Mouse (Mus musculus) hindbrain, embryonic 14.5 days (tissue): ENCODE data around the gene Tspyl4. TPM values are rescaled to one million over a fixed set of nuclear protein-coding genes. Genes with fewer than 3 reads are reported as not detected.
A peak's percentile ranks its signal among the peaks of the same experiment; 100 is the strongest.

ENCODE experiments used
- ATAC-seq: fragments of 200-750 bp; cut with Nextera tagmentation; 2 replicates; pipeline ENCODE4 v1.8.0; 2017; ENCODE audit warnings: moderate number of reproducible peaks, mild to moderate bottlenecking, moderate TSS enrichment, moderate library complexity; ENCODE audit not compliant: low FRiP score
- DNase-seq: peaks from one replicate; pipeline ENCODE4 v3.0.0-alpha.2; 2015; ENCODE audit warnings: low spot score
- H3K27ac ChIP-seq: fragments of 300-500 bp; sonication (generic); 2 replicates; pipeline ENCODE4 v1.5.1; 2014; ENCODE audit warnings: mild to moderate bottlenecking, moderate library complexity
- H3K27me3 ChIP-seq: fragments of 300-500 bp; sonication (generic); 2 replicates; pipeline ENCODE4 v1.6.1; 2014; ENCODE audit warnings: mild to moderate bottlenecking, low read length, mixed read lengths; ENCODE audit not compliant: control insufficient read depth, insufficient read depth
- H3K36me3 ChIP-seq: fragments of 300-500 bp; sonication (generic); replicated peaks from 2 replicates; pipeline ENCODE4 v1.6.1; 2014; ENCODE audit not compliant: control insufficient read depth, insufficient read depth
- H3K4me1 ChIP-seq: fragments of 300-500 bp; sonication (generic); replicated peaks from 2 replicates; pipeline ENCODE4 v1.6.1; 2014; ENCODE audit warnings: antibody characterized with exemption, low read length, mixed read lengths; ENCODE audit not compliant: control insufficient read depth, insufficient read depth
- H3K4me2 ChIP-seq: fragments of 300-500 bp; sonication (generic); replicated peaks from 2 replicates; pipeline ENCODE4 v1.6.1; 2014; ENCODE audit warnings: mild to moderate bottlenecking, moderate library complexity
- H3K4me3 ChIP-seq: fragments of 300-500 bp; sonication (generic); replicated peaks from 2 replicates; pipeline ENCODE4 v1.5.1; 2014; ENCODE audit warnings: mild to moderate bottlenecking, low read length
- H3K9ac ChIP-seq: fragments of 300-500 bp; sonication (generic); 2 replicates; pipeline ENCODE4 v1.6.1; 2014
- H3K9me3 ChIP-seq: fragments of 300-500 bp; sonication (generic); 2 replicates; pipeline ENCODE4 v1.6.1; 2016; ENCODE audit warnings: low read length; ENCODE audit not compliant: control insufficient read depth
- WGBS: fragments of 180-500 bp; shearing (Covaris S2); extraction: QIAGEN DNeasy Blood & Tissue Kit; methylation state at CpG from one replicate; pipeline ENCODE4 v1.1.7; 2014; 5-methylcytosine and 5-hydroxymethylcytosine counted together
- polyA plus RNA-seq: library from polyadenylated mRNA; unstranded; fragments of >200 nt; fragmentation: Nextera tagmentation; extraction: Ambion mirVana; gene quantifications from 2 replicates; pipeline ENCODE4 v1.2.1, GENCODE M21; 2014

Tspyl4 gene
- polyA plus RNA-seq, 1 experiment from 2014 or later = 167 TPM

DNA sequence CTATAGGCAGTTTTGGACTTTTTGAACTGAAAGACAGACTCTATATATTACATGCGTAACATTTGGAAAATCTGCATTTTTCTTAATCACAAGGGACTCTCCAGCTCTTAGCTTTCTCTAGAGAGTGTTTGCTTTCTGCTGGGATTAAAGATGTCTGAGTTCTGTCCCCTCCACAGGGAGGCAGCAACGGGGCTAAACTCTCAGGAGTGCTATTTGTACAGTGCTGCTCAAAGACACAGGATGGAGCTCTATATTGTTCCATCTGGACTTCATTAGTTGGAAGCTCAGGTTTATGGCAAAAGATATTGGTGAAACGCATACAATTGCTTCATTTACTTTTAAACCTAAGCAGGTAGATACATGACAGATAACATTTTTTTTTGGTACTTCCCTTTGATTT lies 15.3 kb downstream of the Tspyl4 start:
- no peak for ATAC-seq
- H3K27ac ChIP-seq = no peak overlapping the region
- H3K4me3 ChIP-seq = no peak overlapping the region

DNA sequence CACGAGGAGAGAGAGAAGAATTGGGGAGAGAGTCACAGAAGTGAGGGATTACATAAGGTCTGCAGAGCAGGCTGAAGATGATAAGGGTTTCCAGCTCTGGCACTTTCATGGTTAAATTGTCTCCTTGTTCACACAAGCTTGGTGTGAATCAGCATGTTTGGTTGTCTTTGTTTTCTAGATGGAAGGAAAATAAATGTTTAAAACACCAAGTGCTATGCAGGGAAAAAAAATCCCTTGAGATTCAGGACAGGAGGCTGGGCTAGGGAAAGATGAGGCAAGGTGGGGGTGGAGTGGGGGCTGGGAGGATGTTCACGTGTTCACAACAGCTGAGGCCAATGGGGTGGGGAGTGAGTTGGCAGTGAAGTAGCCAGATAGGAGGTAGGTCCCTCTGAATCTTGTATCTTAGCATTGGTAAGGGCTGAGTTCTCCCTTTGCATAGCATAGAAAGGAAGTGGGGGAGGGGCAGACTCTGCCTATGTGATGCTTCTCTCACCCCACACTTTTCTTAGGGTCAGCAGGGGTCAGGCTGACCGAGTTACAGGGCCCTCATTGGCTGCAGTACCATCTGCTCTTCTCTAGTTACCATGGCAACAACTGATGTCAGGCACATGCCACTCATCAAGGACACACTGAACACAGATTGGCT lies 19.5 kb downstream of the Tspyl4 start:
- H3K9me3 ChIP-seq = no peaks in the 10 kb centered on the region
- H3K36me3 ChIP-seq = no peaks in the 10 kb centered on the region
- H3K27me3 ChIP-seq = no peaks in the 10 kb centered on the region
- peak overlapping the region; percentile 25 for H3K4me3 ChIP-seq
- H3K4me2 ChIP-seq = peak overlapping the region; percentile 45
- H3K9ac ChIP-seq = peak overlapping the region; percentile 41
- peaks cover 26% of the 10 kb centered on the region for H3K4me1 ChIP-seq
- H3K27ac ChIP-seq = peak overlapping the region; percentile 92
- WGBS = under 1% methylated on average over 3 of the region's 3 CpGs
- peak; percentile 74 for DNase-seq
- peak; percentile 92 for ATAC-seq

More for the DNA sequence above, 15.3 kb downstream of the Tspyl4 start:
- no peak overlapping the region for H3K4me2 ChIP-seq
- no peak for DNase-seq
- no peaks in the 10 kb centered on the region for H3K27me3 ChIP-seq
- H3K4me1 ChIP-seq = peaks cover 24% of the 10 kb centered on the region
- H3K36me3 ChIP-seq = 0 out of 2 replicates have a peak, but pooled peaks cover 3% of the 10 kb centered on the region
- H3K9me3 ChIP-seq = no peaks in the 10 kb centered on the region
- no peak overlapping the region for H3K9ac ChIP-seq
- 70% methylated on average over 3 of the region's 3 CpGs for WGBS

DNA sequence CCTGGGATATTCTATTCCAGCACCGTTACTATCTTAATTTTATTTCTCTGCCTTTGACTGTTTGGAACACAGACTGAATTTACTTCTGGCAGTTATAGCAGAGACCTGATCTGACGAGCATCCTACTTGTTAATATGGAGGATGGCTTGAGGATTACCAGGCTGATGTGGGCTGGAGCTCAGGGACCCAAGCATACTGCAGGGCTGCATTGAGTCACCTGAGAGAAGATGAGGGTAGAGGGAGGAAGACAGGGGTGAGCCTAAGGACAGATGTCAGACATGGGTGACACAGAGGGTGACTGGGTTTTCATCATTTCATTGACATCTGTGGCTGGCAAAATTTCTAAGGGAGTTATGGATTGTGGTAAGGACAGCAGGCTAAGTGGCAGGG lies 20.0 kb downstream of the Tspyl4 start:
- H3K4me1 ChIP-seq = peaks cover 26% of the 10 kb centered on the region
- no peaks in the 10 kb centered on the region for H3K27me3 ChIP-seq
- WGBS = 14% methylated on average over 2 of the region's 2 CpGs
- H3K4me2 ChIP-seq = peak overlapping the region; percentile 45
- peak; percentile 45 for ATAC-seq
- H3K9ac ChIP-seq = peak overlapping the region; percentile 28; the same call in 1 of the 2 replicates
- H3K36me3 ChIP-seq = no peaks in the 10 kb centered on the region
- DNase-seq = no peak
- H3K4me3 ChIP-seq = peak overlapping the region; percentile 25; the same call in 1 of the 2 replicates
- H3K27ac ChIP-seq = peak overlapping the region; percentile 92
- no peaks in the 10 kb centered on the region for H3K9me3 ChIP-seq

DNA sequence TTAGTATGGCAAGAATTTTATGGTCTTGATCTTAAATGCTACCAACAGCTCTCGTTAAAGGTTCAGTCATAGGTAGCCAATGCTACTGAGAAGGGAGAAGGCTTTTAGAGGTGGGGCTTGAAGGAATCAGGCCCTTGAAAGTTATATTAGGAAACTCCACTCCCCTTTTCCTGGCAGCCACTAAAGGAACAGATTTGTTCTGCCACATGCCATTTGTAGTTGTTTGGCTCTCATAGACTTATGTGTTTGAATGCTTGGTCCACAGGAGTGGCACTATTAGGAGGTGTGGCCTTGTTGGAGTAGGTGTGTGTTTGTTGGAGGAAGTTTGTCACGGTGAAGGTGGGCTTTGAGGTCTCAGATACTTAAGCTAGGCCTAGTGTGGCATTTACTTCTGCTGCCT lies 23.6 kb downstream of the Tspyl4 start:
- no peak overlapping the region for H3K4me3 ChIP-seq
- ATAC-seq (no peak), DNase-seq (no peak)
- no peaks in the 10 kb centered on the region for H3K36me3 ChIP-seq
- no peaks in the 10 kb centered on the region for H3K27me3 ChIP-seq
- no peak overlapping the region for H3K4me2 ChIP-seq
- no peak overlapping the region for H3K9ac ChIP-seq
- H3K9me3 ChIP-seq = no peaks in the 10 kb centered on the region
- H3K4me1 ChIP-seq = peaks cover 20% of the 10 kb centered on the region
- no peak overlapping the region for H3K27ac ChIP-seq
- 89% methylated on average over 2 of the region's 2 CpGs for WGBS

DNA sequence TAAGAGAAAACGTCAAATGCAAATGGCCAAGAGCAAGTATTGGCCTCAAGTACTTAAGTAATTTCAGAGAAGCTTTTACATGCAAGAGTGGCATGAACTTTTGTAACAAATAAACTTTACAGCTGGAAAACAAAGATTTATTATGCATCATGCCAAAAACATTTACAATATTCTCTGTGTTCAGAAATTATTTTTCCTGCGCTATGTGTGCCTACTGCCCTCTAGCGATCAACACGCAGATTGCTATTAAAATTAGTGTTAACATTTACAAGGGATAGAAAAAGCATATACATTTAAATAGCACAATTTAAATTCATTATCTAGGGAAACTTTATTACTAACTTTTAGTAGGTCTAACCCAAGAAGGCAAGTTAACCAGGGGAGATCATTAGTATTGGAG lies 29.5 kb downstream of the Tspyl4 start:
- Histone ChIP-seq H3K36me3 (no peaks in the 10 kb centered on the region), H3K9me3 (no peaks in the 10 kb centered on the region), H3K4me2 (no peak overlapping the region), H3K27me3 (no peaks in the 10 kb centered on the region), H3K27ac (no peak overlapping the region), H3K9ac (no peak overlapping the region), H3K4me1 (no peaks in the 10 kb centered on the region), H3K4me3 (no peak overlapping the region)
- WGBS = 22% methylated on average over 4 of the region's 4 CpGs
- DNase-seq (peak; percentile 77), ATAC-seq (0 out of 2 replicates have a peak, but pooled peaks have one; percentile 2)

DNA sequence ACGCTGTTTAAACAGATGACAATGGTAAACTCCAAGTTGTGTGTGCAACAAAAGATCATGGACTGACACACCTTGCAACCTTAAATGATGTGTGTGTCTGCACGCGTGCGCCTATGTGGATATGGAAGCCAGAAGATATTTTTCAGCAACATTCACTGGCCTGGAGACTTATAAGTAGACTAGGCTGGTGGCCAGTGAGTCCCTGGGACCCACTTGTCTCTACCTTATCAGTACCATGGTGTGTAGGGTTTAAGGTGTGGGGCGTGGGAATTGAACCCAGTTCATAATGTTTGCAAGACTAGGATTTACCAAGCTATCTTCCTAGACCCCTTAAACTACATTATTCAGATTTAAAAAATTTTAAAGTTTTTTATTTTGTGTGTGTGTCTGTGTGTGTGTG lies 29.9 kb downstream of the Tspyl4 start:
- no peaks in the 10 kb centered on the region for H3K4me1 ChIP-seq
- WGBS = 68% methylated on average over 5 of the region's 5 CpGs
- ATAC-seq = 0 out of 2 replicates have a peak, but pooled peaks have one; percentile 17

DNA sequence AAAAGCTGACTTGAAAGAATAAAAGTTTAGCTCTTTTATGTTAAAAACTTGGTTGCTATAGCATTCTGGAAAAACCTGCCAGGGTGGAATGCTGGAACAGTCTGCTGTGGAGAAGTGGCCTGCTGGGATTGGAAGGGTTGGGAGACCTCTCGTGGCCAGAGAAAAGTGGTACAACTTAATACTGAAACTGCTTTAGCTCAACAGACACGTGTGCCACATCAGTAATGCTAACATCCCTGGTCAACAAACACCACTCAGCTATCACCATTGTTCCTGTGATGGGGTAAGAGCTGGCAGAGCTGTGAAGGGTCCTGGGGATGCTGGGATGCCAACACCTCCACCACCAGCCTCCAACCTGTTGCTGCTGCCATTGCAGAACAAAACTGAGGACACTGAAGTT lies 31.1 kb downstream of the Tspyl4 start:
- Histone ChIP-seq H3K27me3 (no peaks in the 10 kb centered on the region), H3K4me3 (no peak overlapping the region), H3K36me3 (no peaks in the 10 kb centered on the region), H3K9ac (no peak overlapping the region), H3K9me3 (no peaks in the 10 kb centered on the region), H3K27ac (no peak overlapping the region), H3K4me1 (no peaks in the 10 kb centered on the region), H3K4me2 (no peak overlapping the region)
- WGBS = 6% methylated on average over 2 of the region's 2 CpGs
- ATAC-seq (peak; percentile 89), DNase-seq (peak; percentile 74)

More for the DNA sequence above, 29.9 kb downstream of the Tspyl4 start:
- Histone ChIP-seq H3K4me3 (no peak overlapping the region), H3K27ac (no peak overlapping the region), H3K9me3 (no peaks in the 10 kb centered on the region), H3K27me3 (no peaks in the 10 kb centered on the region), H3K9ac (no peak overlapping the region), H3K4me2 (no peak overlapping the region), H3K36me3 (no peaks in the 10 kb centered on the region)
- DNase-seq = no peak

DNA sequence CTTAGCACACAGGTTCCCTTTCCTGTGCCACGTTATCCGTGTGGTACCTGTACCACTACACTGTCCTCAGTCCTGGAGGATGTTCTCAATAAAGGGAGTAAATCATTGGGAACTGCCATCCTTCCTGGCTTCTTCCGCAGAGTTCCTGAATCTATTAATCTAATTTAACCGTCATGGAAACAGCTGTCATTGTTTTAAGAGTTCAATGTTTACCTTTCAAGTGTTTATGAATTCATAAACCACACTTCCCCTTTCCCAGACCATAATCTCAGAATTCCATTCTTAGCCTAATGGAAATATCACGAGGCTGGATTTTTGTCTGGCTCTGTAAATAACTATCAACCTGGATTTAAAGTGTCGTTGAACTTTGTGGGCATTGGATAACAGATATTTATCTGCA lies 43.8 kb downstream of the Tspyl4 start:
- H3K4me3 ChIP-seq = no peak overlapping the region
- H3K4me1 ChIP-seq = no peaks in the 10 kb centered on the region
- no peak for ATAC-seq
- no peaks in the 10 kb centered on the region for H3K9me3 ChIP-seq
- WGBS = 83% methylated on average over 6 of the region's 6 CpGs
- H3K27me3 ChIP-seq = no peaks in the 10 kb centered on the region
- no peaks in the 10 kb centered on the region for H3K36me3 ChIP-seq
- H3K27ac ChIP-seq = no peak overlapping the region
- no peak for DNase-seq
- H3K4me2 ChIP-seq = no peak overlapping the region
- no peak overlapping the region for H3K9ac ChIP-seq

DNA sequence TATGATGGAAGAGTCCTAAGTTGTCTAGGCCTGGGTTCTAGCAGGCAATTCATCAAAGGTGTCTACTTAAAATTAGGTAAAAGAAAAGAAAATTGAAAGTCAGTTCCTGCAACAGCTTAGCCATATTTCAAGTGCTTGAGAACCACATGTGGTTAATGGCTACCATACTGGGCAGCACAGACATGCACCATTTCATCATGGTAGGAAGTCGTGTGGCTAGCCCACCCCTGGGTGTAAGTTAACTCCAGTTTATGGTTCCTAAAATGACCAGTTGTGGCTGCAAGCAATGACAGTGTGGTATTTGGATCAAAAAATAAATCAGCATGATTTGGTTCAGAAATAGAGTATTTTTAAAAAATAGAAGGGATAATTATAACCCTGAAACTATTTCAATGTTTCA lies 44.6 kb downstream of the Tspyl4 start:
- Histone ChIP-seq H3K4me2 (no peak overlapping the region), H3K4me1 (no peaks in the 10 kb centered on the region), H3K9ac (no peak overlapping the region), H3K9me3 (no peaks in the 10 kb centered on the region), H3K27me3 (no peaks in the 10 kb centered on the region), H3K4me3 (no peak overlapping the region), H3K36me3 (no peaks in the 10 kb centered on the region), H3K27ac (no peak overlapping the region)
- ATAC-seq (no peak), DNase-seq (no peak)
- WGBS = 86% methylated on average over 1 of the region's 1 CpGs
